Mouse (Mus musculus) adipocyte (in vitro differentiated cells): ENCODE results near the gene Prkce.

Experiments used
- DNase-seq: peaks from one replicate; pipeline ENCODE4 v3.0.0-alpha.2; 2016; ENCODE audit warnings: low spot score

Gene Prkce

GRCm38 (mm10) chr17:86371101-86371561, 203.5 kb downstream of the Prkce start:
- DNase-seq, result peak; percentile 76

- no peak for DNase-seq
These were observed 208.8 kb downstream of the Prkce start for GRCm38 (mm10) chr17:86376389-86376788.

GRCm38 (mm10) chr17:86377863-86378262, 210.3 kb downstream of the Prkce start:
- DNase-seq, result no peak

GRCm38 (mm10) chr17:86378611-86379010, 211.0 kb downstream of the Prkce start:
- DNase-seq, result no peak

GRCm38 (mm10) chr17:86379405-86380137, 212.0 kb downstream of the Prkce start:
- no peak for DNase-seq

GRCm38 (mm10) chr17:86381464-86381863, 213.9 kb downstream of the Prkce start:
- no peak for DNase-seq

GRCm38 (mm10) chr17:86382885-86383284, 215.3 kb downstream of the Prkce start:
- no peak for DNase-seq

GRCm38 (mm10) chr17:86383699-86384572, 216.4 kb downstream of the Prkce start:
- DNase-seq, result no peak

GRCm38 (mm10) chr17:86392475-86392874, 224.9 kb downstream of the Prkce start:
- no peak for DNase-seq

GRCm38 (mm10) chr17:86393191-86393590, 225.6 kb downstream of the Prkce start:
- DNase-seq, result no peak

- no peak for DNase-seq
These were observed 229.5 kb downstream of the Prkce start for GRCm38 (mm10) chr17:86397097-86397496.

GRCm38 (mm10) chr17:86397647-86398046, 230.1 kb downstream of the Prkce start:
- DNase-seq, result no peak

- no peak for DNase-seq
These were observed 230.6 kb downstream of the Prkce start for GRCm38 (mm10) chr17:86398226-86398625.

GRCm38 (mm10) chr17:86400032-86400431, 232.4 kb downstream of the Prkce start:
- peak; percentile 58 for DNase-seq

GRCm38 (mm10) chr17:86404795-86405501, 237.4 kb downstream of the Prkce start:
- peak; percentile 47 for DNase-seq

GRCm38 (mm10) chr17:86405644-86406043, 238.1 kb downstream of the Prkce start:
- no peak for DNase-seq

GRCm38 (mm10) chr17:86407921-86408613, 240.5 kb downstream of the Prkce start:
- peak; percentile 59 for DNase-seq

GRCm38 (mm10) chr17:86408614-86409006, 241.0 kb downstream of the Prkce start:
- DNase-seq, result no peak

GRCm38 (mm10) chr17:86409485-86409884, 241.9 kb downstream of the Prkce start:
- DNase-seq, result no peak

- no peak for DNase-seq
These were observed 242.9 kb downstream of the Prkce start for GRCm38 (mm10) chr17:86410496-86410895.

- peak; percentile 65 for DNase-seq
These were observed 244.6 kb downstream of the Prkce start for GRCm38 (mm10) chr17:86412141-86412540.

- no peak for DNase-seq
These were observed 247.0 kb downstream of the Prkce start for GRCm38 (mm10) chr17:86414608-86415007.
